Comparison of ENCODE assay signal across 26 mouse cellular contexts in the genomic region with DNA sequence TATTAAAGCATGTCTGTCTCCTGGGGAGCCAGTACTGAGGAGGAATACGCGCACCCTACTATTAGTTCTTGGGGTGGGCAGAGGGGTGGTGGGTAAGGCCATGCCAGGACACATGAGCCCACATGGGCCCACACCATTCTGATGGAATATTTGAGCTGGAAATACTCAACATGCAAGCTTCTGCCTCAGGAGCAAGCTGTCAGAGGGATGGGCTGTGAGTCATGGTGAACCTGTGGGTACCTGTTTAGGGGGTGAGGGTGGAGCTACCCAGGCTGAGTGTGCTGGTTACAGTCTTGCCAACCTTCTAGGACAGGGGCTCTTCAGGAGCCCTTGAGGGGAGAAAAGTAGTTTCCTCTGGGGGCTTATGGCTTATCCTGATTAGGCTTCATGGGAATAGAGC.
A peak's percentile ranks its signal among the peaks of the same experiment; 100 is the strongest.
DNase-seq lines count a peak whose midpoint lies in the region; ATAC-seq and TF ChIP-seq lines count a peak whose summit lies in the region.
"Had no signal": no experiment of that assay in that cellular context is flagged by ENCODE, and none has a peak within 500 bp of the region (broad histone marks: within the 10 kb centered on the region; RNA-seq: fewer than 3 reads in every experiment).

No protein-coding gene starts in this region.

- intact Hi-C loops in heart, adult 2 months (cut with DNase I), result no loop called here

- no peak for TF ChIP-seq EP300 in heart, adult 2 months (IDR thresholded peaks at IDR 0.05; ENCODE audit: insufficient read depth, low read depth, low read length)

- no peaks in the 10 kb centered on the region for H3K36me3 ChIP-seq in heart, adult 2 months (ENCODE audit: control insufficient read depth, insufficient read depth, low read length)
- no peaks in the 10 kb centered on the region for H3K36me3 ChIP-seq in intestine, embryonic 14.5 days (ENCODE audit: control insufficient read depth, insufficient read depth, low read length)
- H3K36me3 ChIP-seq in intestine, embryonic 16.5 days (ENCODE audit: control insufficient read depth, insufficient read depth, low read length), result no peaks in the 10 kb centered on the region
- H3K36me3 ChIP-seq in embryonic facial prominence, embryonic 15.5 days, result no peaks in the 10 kb centered on the region
- no peaks in the 10 kb centered on the region for H3K36me3 ChIP-seq in limb, embryonic 15.5 days
- H3K36me3 ChIP-seq: embryonic facial prominence, embryonic 12.5 days; forebrain, embryonic 10.5 days; G1E; heart, embryonic 13.5 days; hindbrain, embryonic 15.5 days had no signal

- WGBS in heart, adult 2 months, result 97% methylated on average over 2 of the region's 2 CpGs
- WGBS in intestine, embryonic 14.5 days, result 93% methylated on average over 2 of the region's 2 CpGs
- 97% methylated on average over 2 of the region's 2 CpGs for WGBS in intestine, embryonic 16.5 days
- WGBS in embryonic facial prominence, embryonic 15.5 days, result 78% methylated on average over 2 of the region's 2 CpGs
- 77% methylated on average over 2 of the region's 2 CpGs for WGBS in limb, embryonic 15.5 days

- ATAC-seq in intestine, embryonic 14.5 days (replicated peaks; ENCODE audit: low FRiP score, low TSS enrichment, low read depth), result no peak
- no peak for ATAC-seq in intestine, embryonic 16.5 days
- peak; percentile 16; the same call in 1 of the 2 replicates for ATAC-seq in embryonic facial prominence, embryonic 15.5 days (ENCODE audit: insufficient number of reproducible peaks, low FRiP score, low TSS enrichment, low read depth)
- ATAC-seq in limb, embryonic 15.5 days (ENCODE audit: insufficient number of reproducible peaks, low FRiP score, low TSS enrichment, low read depth), result peak; percentile 15; the same call in 1 of the 2 replicates
- ATAC-seq: forebrain, embryonic 13.5 days; forebrain, embryonic 16.5 days; intestine, postnatal 0 days; Patski had no signal

- no peak overlapping the region for H3K9ac ChIP-seq in heart, adult 2 months (ENCODE audit: low read depth, low read length)
- no peak overlapping the region for H3K9ac ChIP-seq in intestine, embryonic 14.5 days (ENCODE audit: low read length)
- H3K9ac ChIP-seq in intestine, embryonic 16.5 days (ENCODE audit: low read depth, low read length), result no peak overlapping the region
- no peak overlapping the region for H3K9ac ChIP-seq in embryonic facial prominence, embryonic 15.5 days
- H3K9ac ChIP-seq in limb, embryonic 15.5 days, result no peak overlapping the region
- H3K9ac ChIP-seq: embryonic facial prominence, embryonic 12.5 days; forebrain, embryonic 13.5 days; heart, embryonic 13.5 days; hindbrain, embryonic 15.5 days had no signal

- no peak for TF ChIP-seq CTCF in heart, adult 2 months (IDR thresholded peaks at IDR 0.05)

- H3K4me1 ChIP-seq in heart, adult 2 months (ENCODE audit: control insufficient read depth, insufficient read depth, low read length), result no peaks in the 10 kb centered on the region
- H3K4me1 ChIP-seq in intestine, embryonic 14.5 days (replicated peaks; ENCODE audit: control insufficient read depth, insufficient read depth, low read length), result no peaks in the 10 kb centered on the region; the same call in 1 of the 2 replicates
- H3K4me1 ChIP-seq in intestine, embryonic 16.5 days (ENCODE audit: control insufficient read depth, insufficient read depth, low read length), result no peaks in the 10 kb centered on the region; the same call in 1 of the 2 replicates
- H3K4me1 ChIP-seq in embryonic facial prominence, embryonic 15.5 days, result peaks cover 19% of the 10 kb centered on the region
- peaks cover 8% of the 10 kb centered on the region; the same call in 1 of the 2 replicates for H3K4me1 ChIP-seq in limb, embryonic 15.5 days
- H3K4me1 ChIP-seq: heart, embryonic 13.5 days had no signal

- TF ChIP-seq POLR2A in heart, adult 2 months (IDR thresholded peaks at IDR 0.05; ENCODE audit: insufficient read depth, low read depth, low read length), result no peak

- DNase-seq in heart, adult 11 months, result peak; percentile 76
- DNase-seq in heart, adult 2 months, result no peak
- peak; percentile 46 for DNase-seq in intestine, embryonic 14.5 days (ENCODE audit: low spot score)
- no peak for DNase-seq in frontal cortex, postnatal 25 days (ENCODE audit: low spot score in 2 of 2)
- no peak for DNase-seq in thymus, postnatal 36 days
- DNase-seq: adrenal gland, postnatal 10 days; adrenal gland, postnatal 36 days; cerebellum, adult 18-20 months; cerebellum, adult 9-10 months; cerebellum, postnatal 14 days; gastrocnemius, postnatal 25 days; heart, postnatal 14 days; heart, postnatal 4 days had no signal

- no peaks in the 10 kb centered on the region for H3K9me3 ChIP-seq in intestine, embryonic 14.5 days (ENCODE audit: control insufficient read depth, low read length)
- no peaks in the 10 kb centered on the region for H3K9me3 ChIP-seq in intestine, embryonic 16.5 days (ENCODE audit: control insufficient read depth, low read length)
- no peaks in the 10 kb centered on the region for H3K9me3 ChIP-seq in embryonic facial prominence, embryonic 15.5 days (replicated peaks)
- no peaks in the 10 kb centered on the region for H3K9me3 ChIP-seq in limb, embryonic 15.5 days
- H3K9me3 ChIP-seq: embryonic facial prominence, embryonic 12.5 days; forebrain, embryonic 10.5 days; forebrain, embryonic 13.5 days; G1E; heart, embryonic 13.5 days; hindbrain, embryonic 15.5 days had no signal

- H3K27ac ChIP-seq in heart, adult 2 months, result no peak overlapping the region
- no peak overlapping the region for H3K27ac ChIP-seq in intestine, embryonic 14.5 days (ENCODE audit: low read depth)
- no peak overlapping the region for H3K27ac ChIP-seq in intestine, embryonic 16.5 days (ENCODE audit: low read length)
- H3K27ac ChIP-seq in embryonic facial prominence, embryonic 15.5 days (replicated peaks), result peak overlapping the region; percentile 55; the same call in 1 of the 2 replicates
- H3K27ac ChIP-seq in limb, embryonic 15.5 days, result no peak overlapping the region
- H3K27ac ChIP-seq: embryonic facial prominence, embryonic 12.5 days; forebrain, embryonic 10.5 days; forebrain, embryonic 13.5 days; heart, embryonic 13.5 days; hindbrain, embryonic 15.5 days had no signal

- no peak overlapping the region for H3K4me2 ChIP-seq in intestine, embryonic 14.5 days (ENCODE audit: low read length)
- no peak overlapping the region for H3K4me2 ChIP-seq in intestine, embryonic 16.5 days (ENCODE audit: low read depth, low read length)
- no peak overlapping the region for H3K4me2 ChIP-seq in embryonic facial prominence, embryonic 15.5 days (replicated peaks)
- H3K4me2 ChIP-seq in limb, embryonic 15.5 days, result no peak overlapping the region
- H3K4me2 ChIP-seq: embryonic facial prominence, embryonic 12.5 days; forebrain, embryonic 13.5 days; heart, embryonic 13.5 days; hindbrain, embryonic 15.5 days had no signal

- H3K27me3 ChIP-seq in heart, adult 2 months (ENCODE audit: control insufficient read depth, insufficient read depth, low read length), result no peaks in the 10 kb centered on the region
- H3K27me3 ChIP-seq in intestine, embryonic 14.5 days (replicated peaks; ENCODE audit: control insufficient read depth, insufficient read depth, low read length), result no peaks in the 10 kb centered on the region
- H3K27me3 ChIP-seq in intestine, embryonic 16.5 days (replicated peaks; ENCODE audit: control insufficient read depth, insufficient read depth, low read length), result no peaks in the 10 kb centered on the region
- no peaks in the 10 kb centered on the region for H3K27me3 ChIP-seq in embryonic facial prominence, embryonic 15.5 days
- H3K27me3 ChIP-seq in limb, embryonic 15.5 days, result no peaks in the 10 kb centered on the region
- H3K27me3 ChIP-seq: CH12.LX; embryonic facial prominence, embryonic 12.5 days; forebrain, embryonic 13.5 days; heart, embryonic 13.5 days; hindbrain, embryonic 15.5 days had no signal

- no peak overlapping the region for H3K4me3 ChIP-seq in heart, adult 2 months
- no peak overlapping the region for H3K4me3 ChIP-seq in intestine, embryonic 14.5 days (ENCODE audit: low read depth, low read length)
- H3K4me3 ChIP-seq in intestine, embryonic 16.5 days (ENCODE audit: low read length), result no peak overlapping the region
- no peak overlapping the region for H3K4me3 ChIP-seq in embryonic facial prominence, embryonic 15.5 days (replicated peaks)
- H3K4me3 ChIP-seq in limb, embryonic 15.5 days, result no peak overlapping the region
- H3K4me3 ChIP-seq: embryonic facial prominence, embryonic 12.5 days; forebrain, embryonic 10.5 days; forebrain, embryonic 13.5 days; heart, embryonic 13.5 days; hindbrain, embryonic 15.5 days had no signal

- H3K79me2 ChIP-seq in heart, adult 2 months (replicated peaks; ENCODE audit: control insufficient read depth, insufficient read depth, low read length), result no peaks in the 10 kb centered on the region

Comparison
In these comparisons a context has a peak if more than half of its experiments do, and no peak if none do; other contexts are left out.
1. DNase-seq: peak in heart, adult 11 months (single experiment) and intestine, embryonic 14.5 days (single experiment); none in heart, adult 2 months (0 of 2), frontal cortex, postnatal 25 days (0 of 2) and thymus, postnatal 36 days (0 of 2).
2. ATAC-seq: peak in embryonic facial prominence, embryonic 15.5 days (single experiment) and limb, embryonic 15.5 days (single experiment); none in intestine, embryonic 14.5 days (single experiment) and intestine, embryonic 16.5 days (single experiment).